Mouse (Mus musculus) T-helper 1 cell (primary cell): ENCODE data around the gene Rptor.

Source experiments
- in situ Hi-C: fragments of 300-600 bp; cut with MboI, MseI; formaldehyde crosslinking; loops from one replicate; pipeline ENCODE4 v1.15.1; 2025; ENCODE audit warnings: high pct_unique_total_duplicates

Rptor gene

GRCm38 (mm10) chr11:119931809-119932208 lies 329.1 kb downstream of the Rptor start:
- in situ Hi-C loops = no loop called here

DNA sequence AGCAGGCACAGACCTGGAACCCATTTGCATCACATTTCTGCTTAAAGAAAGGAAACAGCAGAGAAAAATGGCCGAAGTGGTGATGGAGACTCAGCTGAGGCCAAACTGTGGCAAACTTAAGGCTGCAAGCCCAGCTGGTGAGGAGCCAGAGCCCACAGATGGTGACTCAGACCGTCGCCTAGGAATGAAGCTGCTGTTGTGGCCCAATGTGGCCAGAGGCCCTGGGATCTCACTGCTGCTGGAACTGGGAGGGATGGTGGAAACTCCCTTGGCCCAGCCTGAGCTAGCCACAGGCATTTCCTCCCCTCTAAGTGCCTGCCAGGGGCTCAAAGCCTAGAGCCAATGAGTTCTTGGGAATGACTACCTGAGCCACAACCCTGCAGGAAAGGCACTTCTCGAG lies 330.4 kb downstream of the Rptor start:
- in situ Hi-C loops = no loop called here

GRCm38 (mm10) chr11:119933819-119934583 lies 331.3 kb downstream of the Rptor start:
- in situ Hi-C loops = no loop called here

DNA sequence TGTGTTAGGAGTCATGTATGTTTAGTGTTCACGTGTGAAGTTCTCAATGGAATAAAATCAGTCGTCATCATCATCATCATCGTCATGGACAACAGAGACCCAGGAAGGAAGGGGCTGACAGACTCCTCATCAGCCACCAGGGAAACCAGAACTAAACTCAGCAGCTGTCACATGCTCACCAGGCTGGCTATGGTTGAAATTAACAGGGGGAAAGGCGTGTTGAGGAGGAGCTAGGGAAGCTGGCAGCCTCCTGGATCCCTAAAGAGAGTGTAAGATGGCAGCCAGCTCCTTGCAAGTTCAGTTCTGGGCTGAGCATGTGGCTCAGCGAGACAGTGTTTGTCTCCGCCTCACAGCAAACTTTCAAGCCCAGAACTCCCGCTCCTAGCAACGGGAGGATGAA lies 332.1 kb downstream of the Rptor start:
- in situ Hi-C loops = no loop called here

DNA sequence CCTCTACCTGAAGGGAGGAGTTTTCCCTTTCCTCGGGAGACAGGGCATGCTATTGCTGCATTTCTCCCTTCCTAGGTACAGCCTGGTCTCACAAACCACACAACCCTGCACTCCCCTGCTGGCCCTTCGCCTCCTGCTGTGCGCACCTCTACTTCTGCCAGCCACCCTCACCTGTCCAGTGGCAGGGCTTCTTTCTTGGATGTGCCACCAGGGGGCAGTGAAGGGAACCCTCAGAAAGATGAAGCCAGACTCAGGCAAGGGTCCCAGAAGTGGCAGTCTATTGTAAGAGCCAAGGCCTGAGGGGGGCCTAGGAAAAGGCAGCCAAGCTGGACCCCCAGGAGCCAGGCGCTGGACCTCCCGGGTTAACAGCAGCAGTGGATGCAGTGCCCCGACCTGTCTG lies 332.8 kb downstream of the Rptor start:
- in situ Hi-C loops = no loop called here

DNA sequence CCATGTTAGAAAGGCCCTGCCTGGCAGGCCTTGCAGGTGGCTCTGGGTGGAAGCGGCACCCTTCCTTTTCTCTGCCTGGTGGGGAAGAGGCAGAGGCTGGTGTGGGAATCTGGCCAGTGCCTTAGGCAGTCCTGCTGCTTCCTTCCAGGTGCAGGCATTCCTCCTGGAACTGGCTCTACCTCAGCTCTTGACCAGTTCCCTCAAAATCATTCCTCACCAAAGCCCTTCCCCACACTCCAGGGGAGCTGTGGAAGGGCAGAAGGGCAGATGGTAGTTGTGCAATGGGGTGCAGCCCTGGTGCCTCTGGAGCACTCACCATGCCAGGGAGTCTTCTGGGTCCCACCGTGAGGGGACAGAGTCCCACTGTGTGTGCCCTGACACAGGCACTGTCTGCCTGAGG lies 333.8 kb downstream of the Rptor start:
- in situ Hi-C loops = no loop called here

DNA sequence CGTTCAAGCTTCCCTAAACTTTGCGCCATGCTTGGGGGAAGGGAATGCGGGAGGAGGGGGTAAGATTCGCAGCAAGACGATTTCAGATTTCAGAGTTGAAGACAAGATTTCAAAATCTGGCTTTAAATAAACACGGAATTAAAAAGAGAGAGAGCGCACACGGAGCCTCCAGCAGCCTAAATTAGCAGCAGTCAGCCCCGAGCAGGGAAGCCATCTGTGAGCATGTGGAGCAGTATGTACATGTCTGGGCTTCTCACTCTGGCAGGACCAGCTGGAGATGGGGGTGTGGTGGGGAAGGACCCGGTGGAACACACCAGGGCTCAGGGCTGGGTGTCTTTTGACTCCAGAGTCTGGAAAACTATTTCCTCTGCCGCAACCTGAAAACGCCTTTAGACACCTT lies 334.5 kb downstream of the Rptor start:
- in situ Hi-C loops = no loop called here

DNA sequence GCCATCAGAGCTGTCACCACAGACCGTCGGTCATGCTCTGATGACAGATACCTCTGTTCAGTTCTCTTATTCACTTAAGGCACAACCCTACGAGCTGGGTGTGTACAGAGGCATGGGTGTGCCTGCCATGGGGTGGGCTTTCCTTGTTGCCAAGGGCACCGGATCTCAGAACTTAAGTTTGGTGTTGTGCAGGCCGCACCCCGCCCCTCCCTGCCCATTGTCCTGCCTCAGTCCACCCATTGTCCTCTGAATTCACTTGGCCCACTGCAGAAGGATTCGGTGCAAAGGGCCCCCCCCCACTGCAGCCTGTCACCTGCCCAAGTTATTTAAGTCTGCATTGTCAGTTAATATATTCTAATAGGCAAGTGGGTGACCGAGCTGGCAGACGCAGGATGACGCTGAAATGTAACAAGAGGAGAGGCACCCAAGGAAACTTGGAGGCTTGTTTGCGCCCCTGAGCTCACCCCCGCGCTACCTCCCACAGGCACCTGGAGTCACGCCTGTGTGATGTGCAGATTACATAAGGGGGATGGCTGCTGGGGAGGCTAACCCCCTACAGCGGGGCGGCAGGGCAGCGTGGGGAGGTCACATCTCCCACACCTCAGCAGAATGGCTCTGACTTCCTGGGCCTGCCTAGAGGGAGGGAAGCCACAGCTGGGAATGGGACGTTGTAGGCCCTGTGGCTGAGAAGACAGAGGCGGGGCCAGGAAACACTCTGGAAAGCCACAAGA lies 335.2 kb downstream of the Rptor start:
- in situ Hi-C loops = no loop called here

GRCm38 (mm10) chr11:119939073-119939710 lies 336.5 kb downstream of the Rptor start:
- in situ Hi-C loops = no loop called here

DNA sequence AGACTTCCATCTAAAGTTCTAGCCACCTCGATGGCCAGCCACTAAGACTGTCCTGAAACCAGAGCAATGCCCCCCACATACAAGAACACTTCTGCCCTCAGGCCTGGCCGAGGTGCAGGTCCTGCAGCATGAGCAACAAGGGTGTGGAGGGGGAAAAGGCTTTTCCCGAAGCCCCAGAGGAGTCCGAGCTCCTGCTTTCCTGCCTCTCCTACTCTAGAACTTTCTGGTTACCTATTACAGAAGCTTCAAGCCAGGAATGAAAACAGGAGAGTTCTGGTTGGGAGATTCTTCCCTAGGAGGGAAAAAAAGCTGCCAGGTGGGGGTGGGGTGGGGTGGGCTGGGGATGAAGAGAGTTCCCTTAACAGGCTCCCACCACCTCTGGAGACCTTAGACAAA lies 337.0 kb downstream of the Rptor start:
- in situ Hi-C loops = no loop called here

DNA sequence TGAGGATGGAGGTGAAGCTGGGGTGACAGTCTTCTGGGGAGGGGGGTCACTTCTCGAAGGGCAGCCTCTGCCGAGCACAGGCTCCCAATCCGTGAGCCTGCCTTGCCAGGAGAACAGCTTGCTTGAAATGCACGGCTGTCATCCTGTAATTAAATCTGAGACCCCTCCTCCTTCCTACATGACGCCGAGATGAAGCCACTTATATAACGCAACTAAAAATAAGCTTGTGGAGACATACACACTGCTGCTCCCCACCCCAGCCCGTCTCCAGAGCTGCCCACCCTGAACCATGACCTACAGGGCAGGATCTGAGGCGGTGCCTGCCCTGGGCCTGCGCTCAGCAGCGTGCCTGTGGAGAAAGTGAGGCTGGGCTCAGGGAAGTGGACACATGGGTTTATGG lies 337.4 kb downstream of the Rptor start:
- in situ Hi-C loops = no loop called here

- in situ Hi-C loops = no loop called here
Measured at GRCm38 (mm10) chr11:119941794-119942193, 339.1 kb downstream of the Rptor start.

DNA sequence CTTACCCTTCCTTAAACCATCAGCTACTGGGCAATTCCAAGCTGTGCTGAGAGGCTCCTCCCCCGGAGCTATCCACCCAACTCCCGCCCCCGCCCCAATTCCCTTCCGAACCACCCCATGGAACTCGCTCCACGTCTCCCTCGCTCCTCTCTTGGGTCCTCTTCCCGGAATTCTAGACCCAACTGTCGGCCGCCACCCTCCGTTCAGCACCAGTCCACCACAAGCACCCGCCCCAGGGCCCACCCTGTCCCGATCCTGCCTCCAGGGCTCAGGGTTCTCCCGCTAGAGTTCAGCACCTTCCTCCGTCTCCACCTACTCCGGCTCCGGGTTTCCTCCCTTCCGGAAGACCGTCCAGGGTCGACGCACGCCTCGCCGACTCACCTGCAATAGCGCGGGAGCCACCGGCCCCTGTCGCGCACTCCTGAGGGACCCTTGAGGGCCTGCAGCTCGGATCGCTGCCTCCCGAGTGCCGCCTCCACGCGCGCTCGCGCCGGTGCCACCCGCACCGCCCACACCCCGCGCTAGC lies 339.6 kb downstream of the Rptor start:
- in situ Hi-C loops = no loop called here

DNA sequence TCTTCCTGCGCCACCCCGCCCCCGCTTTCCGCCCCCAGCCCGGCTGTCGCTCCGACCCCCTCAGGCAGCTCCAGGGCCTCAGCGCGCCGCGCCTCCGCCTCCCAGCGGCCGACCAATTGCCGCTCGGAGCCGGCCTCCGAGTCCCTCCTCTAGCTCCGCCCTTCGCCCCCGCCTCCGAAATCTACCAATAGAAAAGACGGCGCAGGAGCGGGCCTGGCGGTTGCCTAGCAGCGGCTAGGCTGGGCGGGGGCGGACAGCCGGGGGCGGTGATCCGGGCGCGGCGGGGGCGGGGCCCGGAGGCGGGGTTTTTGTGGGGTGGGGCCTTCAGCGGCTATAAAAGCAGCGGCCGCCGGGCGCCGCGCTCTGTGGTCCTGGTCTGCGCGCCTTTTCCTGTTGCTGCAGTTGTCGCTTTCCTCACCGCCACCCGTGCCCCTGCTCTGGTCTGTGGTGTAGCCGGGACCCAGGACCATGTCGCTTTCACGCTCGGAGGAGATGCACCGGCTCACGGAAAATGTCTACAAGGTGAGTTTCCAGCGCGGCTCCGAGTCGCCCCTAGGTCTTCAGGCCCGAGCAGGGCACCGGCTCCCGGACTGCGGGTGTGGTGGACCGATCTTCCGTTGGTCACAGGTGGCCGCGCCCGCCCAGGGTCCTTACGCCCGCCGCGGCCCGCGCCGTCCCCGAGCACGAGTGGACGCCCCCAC lies 340.2 kb downstream of the Rptor start, which contains the start of gene Baiap2:
TSS of gene Baiap2 (plus strand) at position 37 of the 701 bp plus-strand sequence.
- in situ Hi-C loops = no loop called here

- in situ Hi-C loops = no loop called here
Measured at GRCm38 (mm10) chr11:119943428-119943988, 340.8 kb downstream of the Rptor start.

DNA sequence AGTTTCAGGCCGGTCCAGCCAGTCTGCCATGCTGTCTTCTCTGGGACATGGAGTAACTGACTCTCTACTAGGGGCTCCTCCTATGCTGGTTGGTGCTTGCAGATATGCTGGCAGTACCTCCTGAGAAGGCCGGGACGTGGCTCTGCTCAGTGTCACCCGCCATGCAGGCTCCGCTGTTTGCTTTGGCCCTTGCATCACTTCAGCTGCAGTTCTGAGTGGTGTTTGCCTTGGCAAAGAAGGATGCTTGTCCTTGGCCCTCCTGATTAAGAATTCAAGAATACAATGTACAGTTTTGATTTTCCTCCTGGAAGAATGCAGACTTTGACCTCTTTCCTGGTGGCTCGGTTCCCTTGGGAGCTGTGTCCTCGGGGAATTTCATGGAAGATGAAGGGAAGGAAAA lies 342.6 kb downstream of the Rptor start:
- in situ Hi-C loops = loop anchor here (5.0 kb wide), 1 partner anchor 47 kb away; no protein-coding TSS in a partner anchor

- in situ Hi-C loops = loop anchor here (5.0 kb wide), 1 partner anchor 45 kb away; no protein-coding TSS in a partner anchor
Measured at GRCm38 (mm10) chr11:119947426-119947825, 344.7 kb downstream of the Rptor start.

DNA sequence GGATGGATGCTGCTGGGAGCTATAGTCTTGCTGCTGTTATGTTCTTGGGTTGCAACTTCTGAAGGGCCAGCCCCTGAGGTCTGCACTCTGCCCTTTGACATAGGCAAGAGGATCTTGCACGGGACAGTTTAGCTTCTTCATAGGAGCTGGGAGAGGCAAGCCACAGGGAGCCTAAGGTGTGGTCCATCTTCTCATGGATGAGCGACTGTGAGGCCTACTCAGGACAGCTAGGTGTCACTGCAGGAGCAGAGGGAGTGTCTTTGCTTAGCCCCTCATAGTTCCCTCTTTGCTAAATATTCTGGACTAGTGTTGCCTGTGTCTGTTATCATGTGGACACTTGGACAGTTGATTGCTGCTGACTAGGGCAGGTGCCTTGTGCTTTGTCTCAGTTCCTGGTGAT lies 345.2 kb downstream of the Rptor start:
- in situ Hi-C loops = loop anchor here (5.0 kb wide), 1 partner anchor 44 kb away; no protein-coding TSS in a partner anchor

DNA sequence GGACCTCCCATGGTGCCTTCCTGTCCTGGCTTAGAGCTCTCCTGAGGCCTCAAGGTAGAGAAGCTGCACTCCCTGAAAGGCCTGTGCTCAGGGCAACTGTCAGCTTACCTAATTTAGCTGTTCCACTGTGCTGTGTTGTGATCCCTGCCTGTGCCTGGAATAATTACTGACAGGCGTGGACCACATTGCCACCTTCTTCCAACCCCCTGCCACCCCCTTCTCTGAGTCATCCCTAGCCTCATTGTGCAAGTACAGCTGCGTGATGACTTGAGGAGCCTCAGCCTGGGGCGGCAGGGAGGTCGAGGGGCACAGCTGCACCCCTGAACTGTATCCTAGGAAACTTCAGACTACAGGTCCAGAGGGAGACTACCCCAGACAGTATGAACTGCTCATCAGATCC lies 345.6 kb downstream of the Rptor start:
- in situ Hi-C loops = loop anchor here (5.0 kb wide), 1 partner anchor 44 kb away; no protein-coding TSS in a partner anchor

DNA sequence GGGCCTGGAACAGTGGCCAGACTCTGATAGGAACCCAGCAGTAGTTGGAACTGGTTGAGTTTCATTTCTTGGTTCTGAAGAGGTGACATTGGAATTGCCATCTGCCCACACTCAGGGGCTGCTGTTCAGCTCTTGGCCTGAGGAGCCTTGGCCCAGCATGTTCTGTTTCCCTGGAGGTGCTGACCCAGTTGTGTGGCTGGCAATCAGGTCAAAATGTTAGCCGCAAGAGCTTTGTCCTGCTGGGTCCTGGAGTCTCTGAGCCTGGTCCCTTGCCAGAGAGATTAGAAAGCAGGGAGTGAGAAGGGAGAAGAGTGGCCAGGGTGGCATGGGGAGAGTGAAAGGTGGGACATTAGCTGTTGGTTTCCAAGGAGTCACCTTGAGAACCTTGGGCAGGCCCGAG lies 346.1 kb downstream of the Rptor start:
- in situ Hi-C loops = loop anchor here (5.0 kb wide), 1 partner anchor 43 kb away; no protein-coding TSS in a partner anchor
